Mouse (Mus musculus) thymus, postnatal 10 days (tissue): Measurements from ENCODE around the gene Ces5a.
"Not testable (repeated sequence)": the region's sequence is repeated elsewhere in the genome, so short reads cannot be mapped to it uniquely, and the experiment has no call there.

Source experiments
- DNase-seq, 2 experiments: peaks; one replicate each; pipeline ENCODE4 v3.0.0; 2021; ENCODE audit warnings: low spot score in 2 of 2

The Ces5a gene

GRCm38 (mm10) chr8:93535730-93536129, at the start of gene Ces5a:
Ces5a (minus strand) TSS chr8:93535830.
- DNase-seq, result no peak

DNA sequence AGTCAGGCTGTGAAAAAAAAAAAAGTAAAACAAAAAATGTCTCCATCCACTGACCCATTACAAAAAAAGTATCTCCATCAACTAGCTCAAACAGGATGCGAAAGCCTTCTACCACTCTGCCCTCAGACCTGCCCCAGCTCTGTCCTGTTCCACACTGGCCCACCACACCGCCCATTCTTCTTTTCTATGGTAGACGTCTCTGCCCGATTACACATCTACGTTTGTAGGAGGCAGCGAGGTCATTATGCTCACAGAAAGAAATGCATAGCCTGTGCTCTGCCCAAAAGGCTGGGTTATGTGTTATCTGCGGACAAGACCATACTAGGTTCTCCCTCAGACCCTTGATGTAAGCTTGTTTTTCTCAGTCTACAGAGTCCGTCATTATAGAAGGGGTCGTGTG, 37.2 kb upstream of the Ces5a start:
- DNase-seq, result no peak

DNA sequence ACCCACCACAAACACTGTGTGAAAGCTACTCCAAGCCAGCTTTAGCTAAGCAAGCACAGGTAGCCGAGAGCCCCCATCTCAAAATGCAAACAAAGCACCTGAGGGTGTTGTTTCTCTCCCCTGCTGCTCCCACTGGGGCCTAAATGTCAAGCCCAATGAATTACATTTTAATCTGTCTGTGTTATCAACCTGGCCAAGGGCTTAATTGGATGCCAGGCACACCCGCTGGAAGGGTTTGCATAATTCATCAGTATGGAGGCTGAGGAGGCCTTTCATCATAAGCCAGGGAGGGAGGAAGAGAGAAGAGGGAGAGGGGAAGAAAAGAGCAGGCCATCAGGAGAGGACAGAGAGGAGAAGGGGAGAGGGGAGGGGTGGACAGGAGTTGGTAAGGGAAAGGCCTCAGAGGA, 36.5 kb upstream of the Ces5a start:
- no peak for DNase-seq

DNA sequence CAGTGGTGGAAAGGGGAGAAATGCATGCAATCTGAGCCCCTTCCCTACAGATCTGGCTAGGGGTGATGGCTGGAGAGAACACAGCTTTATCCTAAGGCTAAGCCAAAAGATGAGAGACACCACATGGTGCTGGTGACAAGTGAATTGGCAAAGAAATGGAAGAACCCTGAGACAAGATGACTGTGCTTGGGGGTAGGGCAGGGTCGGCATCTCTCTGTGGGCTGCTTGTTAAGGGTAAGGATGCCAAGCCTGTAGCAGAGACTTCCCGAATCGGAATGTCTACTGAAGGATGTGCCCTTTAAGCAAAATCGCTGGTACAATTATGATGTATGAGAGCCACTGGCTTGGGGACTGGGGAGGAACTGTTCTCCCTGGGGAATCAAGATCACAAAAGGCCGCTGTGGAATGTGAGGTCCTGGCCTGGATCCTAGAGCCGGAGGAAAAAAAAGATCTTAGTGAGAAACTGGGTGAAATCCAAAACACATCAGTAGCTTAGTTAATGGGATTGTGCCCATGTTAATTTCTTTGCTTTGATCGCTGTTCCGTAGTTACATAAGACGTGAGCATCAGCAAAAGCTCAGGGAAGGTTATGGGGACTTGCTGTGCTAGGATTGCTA, 35.8 kb upstream of the Ces5a start:
- no peak for DNase-seq

DNA sequence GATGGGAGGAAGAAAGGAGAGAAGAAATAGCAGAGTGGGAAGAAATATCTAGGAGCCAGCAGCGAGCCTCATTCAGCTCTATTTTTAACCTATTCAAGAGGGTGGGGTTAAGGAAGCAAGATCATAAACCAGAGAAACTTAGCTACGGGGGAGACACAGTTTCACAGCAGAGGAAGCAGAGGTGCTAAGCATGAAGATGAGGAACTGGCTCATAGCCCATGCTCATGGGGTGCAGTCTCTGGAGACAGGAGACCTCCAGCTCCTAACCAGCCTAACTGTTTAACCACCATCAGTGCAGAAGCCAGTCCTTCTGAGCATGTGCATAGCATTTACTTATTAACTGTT, 34.5 kb upstream of the Ces5a start:
- no peak for DNase-seq

DNA sequence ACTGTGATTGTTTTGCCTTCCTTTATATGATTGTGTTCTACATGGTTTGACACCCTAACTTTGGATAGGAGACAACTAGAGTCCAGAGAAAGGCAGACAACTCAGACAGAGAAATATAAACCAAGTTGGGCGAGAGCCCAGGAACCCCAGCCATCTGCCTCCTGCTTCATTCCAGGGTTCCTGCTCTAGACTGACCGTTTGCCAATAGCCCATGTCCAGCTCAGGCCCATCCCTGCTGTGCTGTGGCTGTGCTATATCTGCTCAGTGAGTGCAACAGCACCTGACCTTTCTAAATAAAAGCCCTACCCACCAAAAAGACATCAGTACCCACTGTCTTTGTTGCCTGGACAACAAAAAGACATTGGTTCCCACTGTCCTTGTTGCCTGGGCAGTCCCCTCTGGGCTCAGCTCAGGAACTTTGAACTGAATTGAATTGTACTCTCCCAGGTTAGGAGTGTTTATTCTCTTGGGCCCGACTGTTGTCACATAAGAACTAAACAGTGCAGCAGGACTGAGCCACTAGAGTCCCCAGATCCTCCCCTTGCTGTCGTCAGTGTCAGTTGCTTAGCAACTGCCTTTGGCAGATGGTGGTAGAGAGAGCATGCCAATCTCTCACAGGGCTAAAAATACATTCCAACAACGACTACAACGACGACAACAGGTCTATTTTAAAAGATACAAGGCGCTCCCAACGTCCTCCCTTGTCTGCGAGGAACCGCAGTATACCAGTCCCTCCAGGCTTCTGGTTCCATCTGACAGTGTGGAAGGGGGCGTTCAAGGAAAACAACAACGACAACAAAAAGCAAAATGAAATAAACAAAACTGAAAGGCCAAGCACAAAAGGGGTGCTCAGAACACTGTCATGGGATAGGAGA, 33.9 kb upstream of the Ces5a start:
- no peak for DNase-seq

GRCm38 (mm10) chr8:93568666-93569065, 33.0 kb upstream of the Ces5a start:
- no peak for DNase-seq

DNA sequence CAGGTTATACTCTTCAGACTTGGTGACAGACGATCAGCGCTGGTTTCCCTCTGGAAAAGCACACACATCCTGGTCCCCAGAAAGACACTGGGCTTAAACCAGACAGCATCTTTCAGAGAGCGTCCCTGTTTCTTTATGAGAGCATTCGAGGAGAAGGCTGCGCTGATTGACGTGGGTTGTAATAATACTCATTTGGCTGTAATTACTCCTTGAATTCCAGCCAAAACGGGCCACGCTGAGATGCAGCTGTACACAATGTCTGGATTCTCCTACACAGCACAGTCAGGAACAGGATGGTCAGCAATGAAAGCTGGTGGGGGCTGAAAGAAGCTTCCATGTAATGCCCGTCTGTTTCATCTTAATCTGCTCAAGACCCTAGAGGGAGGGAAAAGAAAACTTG, 31.5 kb upstream of the Ces5a start:
- no peak for DNase-seq

GRCm38 (mm10) chr8:93564634-93565033, 29.0 kb upstream of the Ces5a start:
- no peak for DNase-seq

- no peak for DNase-seq
These were observed 27.9 kb upstream of the Ces5a start for GRCm38 (mm10) chr8:93563551-93563950.

DNA sequence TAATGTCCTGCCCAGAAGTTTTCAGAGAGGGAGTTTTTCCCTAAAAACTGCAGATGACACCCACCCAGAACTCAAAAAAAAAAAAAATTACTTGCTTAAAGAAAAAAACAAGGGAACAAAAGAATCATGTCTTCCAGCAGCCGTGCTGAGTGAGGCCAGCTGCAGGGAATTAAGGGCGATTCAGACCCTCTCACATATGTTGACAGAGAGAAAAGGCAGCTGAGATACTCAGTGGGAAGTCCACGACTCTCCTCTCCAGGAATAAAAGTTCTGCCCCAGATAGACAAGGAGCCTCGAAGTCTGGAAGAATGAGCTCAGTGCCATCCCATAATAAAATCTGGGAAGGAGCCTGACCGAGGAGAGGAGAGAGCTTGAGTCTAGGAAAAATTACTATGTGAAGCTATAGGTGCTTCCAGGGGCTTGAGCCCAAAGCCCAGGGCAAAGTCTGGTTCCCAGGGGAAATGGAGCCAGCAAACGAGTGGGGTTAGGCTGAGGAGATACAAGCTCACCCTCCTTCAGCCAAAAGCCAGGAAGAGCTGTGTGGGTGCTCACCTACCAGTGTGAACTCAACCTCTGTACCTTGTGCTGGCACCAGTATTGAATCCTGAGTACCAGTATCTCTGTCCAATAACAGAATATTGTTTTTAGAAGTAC, 27.1 kb upstream of the Ces5a start:
- DNase-seq, result no peak

DNA sequence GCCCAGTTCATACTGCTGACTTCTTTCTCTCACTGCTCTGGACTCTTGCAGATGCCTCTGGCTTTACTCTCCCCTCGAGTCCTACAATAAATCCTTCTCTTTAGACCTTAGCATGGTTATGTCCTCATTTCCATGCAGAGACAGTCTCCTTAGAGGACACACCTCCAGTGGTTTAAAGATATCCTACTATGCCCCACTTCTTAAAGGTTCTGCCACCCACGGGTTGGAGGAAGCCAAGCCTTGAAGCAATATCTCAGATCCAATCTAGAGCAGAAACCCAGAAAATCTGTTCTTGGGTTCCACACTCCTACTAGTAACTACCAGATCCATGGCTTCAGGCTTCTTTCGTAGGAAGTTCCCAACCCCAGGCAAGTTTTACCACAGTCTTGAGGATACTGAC, 25.6 kb upstream of the Ces5a start:
- DNase-seq, result no peak

DNA sequence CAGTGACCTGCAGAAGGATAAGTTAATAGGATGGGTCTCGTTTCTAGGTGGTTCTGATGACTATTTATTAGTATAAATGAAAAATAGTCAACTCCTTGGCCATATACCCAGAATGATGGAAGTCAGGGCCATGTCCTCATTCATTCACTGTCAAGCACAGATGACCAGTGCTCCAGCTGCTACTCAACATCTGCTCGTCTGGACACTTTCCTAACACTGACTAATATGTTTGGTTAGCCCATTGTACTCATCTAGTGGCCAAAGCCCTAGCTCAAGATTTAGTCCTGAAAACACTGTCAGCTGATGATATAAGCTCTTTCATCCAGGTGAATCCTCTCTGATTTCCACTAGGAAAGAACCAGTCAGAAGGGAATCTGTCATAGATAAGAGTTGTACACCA, 24.1 kb upstream of the Ces5a start:
- DNase-seq, result no peak

GRCm38 (mm10) chr8:93502634-93503033, 33.0 kb downstream of the Ces5a start:
- no peak for DNase-seq

GRCm38 (mm10) chr8:93499437-93499836, 36.2 kb downstream of the Ces5a start:
- DNase-seq, result no peak

GRCm38 (mm10) chr8:93495330-93495729, 40.3 kb downstream of the Ces5a start:
- DNase-seq, result no peak

- DNase-seq, result no peak
These were observed 46.9 kb downstream of the Ces5a start for GRCm38 (mm10) chr8:93488743-93489142.

DNA sequence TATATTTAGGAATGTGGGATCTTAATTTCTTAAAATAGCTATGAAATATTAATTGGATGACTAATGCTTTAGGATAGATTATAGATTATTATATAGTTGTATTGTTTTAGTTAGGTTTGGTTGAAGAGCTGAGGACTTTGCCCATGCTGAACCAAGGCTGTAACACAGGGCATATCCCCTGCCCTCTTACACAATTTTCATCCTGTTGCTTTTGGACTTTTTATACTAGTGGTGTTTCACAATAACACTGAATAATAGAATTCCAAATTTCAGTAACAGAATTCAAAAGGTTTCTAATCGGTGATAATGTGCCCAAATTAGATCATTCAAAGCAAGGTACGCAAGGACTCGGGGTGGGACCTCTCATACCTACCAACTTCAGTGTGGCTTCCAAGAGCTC, 57.4 kb downstream of the Ces5a start:
- no peak for DNase-seq

GRCm38 (mm10) chr8:93469733-93470132, 65.9 kb downstream of the Ces5a start:
- not testable (repeated sequence) for DNase-seq

DNA sequence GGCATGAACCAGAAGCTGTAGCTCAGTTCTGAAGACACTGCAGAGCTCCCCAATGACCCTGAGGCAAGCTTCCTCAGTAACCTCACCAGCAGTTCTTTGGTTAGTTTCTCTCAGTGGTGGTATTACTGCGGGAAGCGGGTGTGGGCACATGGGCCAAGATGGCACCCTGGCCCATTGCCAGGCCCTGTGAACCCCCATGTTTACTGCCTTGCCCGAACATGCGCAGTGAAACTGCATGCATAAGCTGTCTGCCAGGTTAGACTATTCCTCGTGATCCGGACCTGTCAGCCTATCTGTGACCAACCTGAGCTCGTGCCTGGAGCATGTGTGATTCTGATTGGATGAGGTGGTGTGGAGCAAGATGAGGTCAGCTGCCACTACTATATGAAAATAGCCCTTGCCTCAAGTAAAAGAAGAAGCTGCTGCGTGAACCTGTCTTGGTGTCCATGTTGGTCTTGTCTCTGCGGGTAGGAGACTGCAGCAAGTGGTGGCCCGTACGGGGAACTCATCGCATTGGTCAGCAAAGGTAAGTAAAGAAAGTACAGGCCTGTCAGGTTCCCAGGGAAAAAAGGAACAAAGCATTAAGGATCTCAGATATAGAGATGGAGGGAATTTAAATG, 81.3 kb downstream of the Ces5a start:
- no peak for DNase-seq
